20 mouse cellular contexts compared by ENCODE assay signal in genomic region chr1:127668161-127668560, GRCm38 (mm10). TPM values are rescaled to one million over a fixed set of nuclear protein-coding genes. Genes with fewer than 3 reads are reported as not detected.
DNase-seq lines count a peak whose midpoint lies in the region; ATAC-seq and TF ChIP-seq lines count a peak whose summit lies in the region.
"Had no signal": no experiment of that assay in that cellular context is flagged by ENCODE, and none has a peak within 500 bp of the region (broad histone marks: within the 10 kb centered on the region; RNA-seq: fewer than 3 reads in every experiment).

No protein-coding gene starts in this region.

- H3K4me1 ChIP-seq in forebrain, embryonic 14.5 days (ENCODE audit: control insufficient read depth, insufficient read depth, low read length), result peaks cover 6% of the 10 kb centered on the region; the same call in 1 of the 2 replicates
- peaks cover 6% of the 10 kb centered on the region; the same call in 1 of the 2 replicates for H3K4me1 ChIP-seq in forebrain, embryonic 11.5 days (replicated peaks; ENCODE audit: control insufficient read depth, insufficient read depth, low read length)
- no peaks in the 10 kb centered on the region for H3K4me1 ChIP-seq in midbrain, embryonic 11.5 days (ENCODE audit: control insufficient read depth, insufficient read depth, low read length)
- no peaks in the 10 kb centered on the region; the same call in 1 of the 2 replicates for H3K4me1 ChIP-seq in midbrain, embryonic 10.5 days
- no peaks in the 10 kb centered on the region for H3K4me1 ChIP-seq in forebrain, postnatal 0 days (ENCODE audit: insufficient read depth)
- peaks cover 2% of the 10 kb centered on the region; the same call in 1 of the 2 replicates for H3K4me1 ChIP-seq in midbrain, postnatal 0 days (ENCODE audit: insufficient read depth, low read length)
- no peaks in the 10 kb centered on the region for H3K4me1 ChIP-seq in lung, adult 2 months (ENCODE audit: control insufficient read depth, insufficient read depth, low read length)
- H3K4me1 ChIP-seq: intestine, embryonic 15.5 days; kidney, embryonic 15.5 days; lung, embryonic 15.5 days had no signal

- H3K4me2 ChIP-seq in forebrain, embryonic 14.5 days (ENCODE audit: low read length), result no peak overlapping the region
- no peak overlapping the region for H3K4me2 ChIP-seq in forebrain, embryonic 11.5 days (ENCODE audit: low read depth, low read length, severe bottlenecking)
- H3K4me2 ChIP-seq in midbrain, embryonic 11.5 days, result no peak overlapping the region
- no peak overlapping the region for H3K4me2 ChIP-seq in forebrain, postnatal 0 days (ENCODE audit: low read depth)
- H3K4me2 ChIP-seq in midbrain, postnatal 0 days (ENCODE audit: low read depth, low read length, poor library complexity, severe bottlenecking), result no peak overlapping the region
- H3K4me2 ChIP-seq: heart, embryonic 11.5 days; intestine, embryonic 15.5 days; kidney, embryonic 15.5 days; liver, embryonic 11.5 days; lung, embryonic 15.5 days had no signal

- H3K4me3 ChIP-seq in forebrain, embryonic 14.5 days (ENCODE audit: low read depth, low read length), result no peak overlapping the region
- H3K4me3 ChIP-seq in forebrain, embryonic 11.5 days (ENCODE audit: low read depth, low read length), result no peak overlapping the region
- H3K4me3 ChIP-seq in midbrain, embryonic 11.5 days (ENCODE audit: low read depth, low read length), result no peak overlapping the region
- no peak overlapping the region for H3K4me3 ChIP-seq in midbrain, embryonic 10.5 days
- H3K4me3 ChIP-seq in forebrain, postnatal 0 days (ENCODE audit: low read depth, low read length), result no peak overlapping the region
- no peak overlapping the region for H3K4me3 ChIP-seq in midbrain, postnatal 0 days (ENCODE audit: low read depth, low read length)
- no peak overlapping the region for H3K4me3 ChIP-seq in lung, adult 2 months (replicated peaks; ENCODE audit: extremely low read depth, low read depth, low read length)
- H3K4me3 ChIP-seq: intestine, embryonic 15.5 days; kidney, embryonic 15.5 days; lung, embryonic 15.5 days had no signal

- no peaks in the 10 kb centered on the region for H3K27me3 ChIP-seq in forebrain, embryonic 14.5 days (replicated peaks; ENCODE audit: control insufficient read depth, insufficient read depth, low read length)
- H3K27me3 ChIP-seq in forebrain, embryonic 11.5 days (ENCODE audit: control insufficient read depth, insufficient read depth, low read length), result no peaks in the 10 kb centered on the region
- H3K27me3 ChIP-seq in midbrain, embryonic 11.5 days (ENCODE audit: control insufficient read depth, insufficient read depth, low read length), result no peaks in the 10 kb centered on the region
- peaks cover 1% of the 10 kb centered on the region; the same call in 1 of the 2 replicates for H3K27me3 ChIP-seq in midbrain, embryonic 10.5 days (ENCODE audit: low read depth, poor library complexity, severe bottlenecking)
- no peaks in the 10 kb centered on the region for H3K27me3 ChIP-seq in forebrain, postnatal 0 days (ENCODE audit: insufficient read depth, low read length)
- H3K27me3 ChIP-seq in midbrain, postnatal 0 days (ENCODE audit: insufficient read depth, low read length), result no peaks in the 10 kb centered on the region
- H3K27me3 ChIP-seq: intestine, embryonic 15.5 days; lung, embryonic 15.5 days had no signal

- WGBS in forebrain, embryonic 14.5 days, result 62% methylated on average over 3 of the region's 3 CpGs
- WGBS in forebrain, embryonic 11.5 days, result 87% methylated on average over 3 of the region's 3 CpGs
- WGBS in midbrain, embryonic 11.5 days, result 83% methylated on average over 3 of the region's 3 CpGs
- WGBS in midbrain, embryonic 10.5 days, result 89% methylated on average over 3 of the region's 3 CpGs
- 35% methylated on average over 3 of the region's 3 CpGs for WGBS in forebrain, postnatal 0 days
- WGBS in midbrain, postnatal 0 days, result 48% methylated on average over 3 of the region's 3 CpGs
- 74% methylated on average over 3 of the region's 3 CpGs for WGBS in lung, adult 2 months

- no peak for ATAC-seq in forebrain, embryonic 14.5 days
- no peak for ATAC-seq in forebrain, embryonic 11.5 days (replicated peaks; ENCODE audit: low FRiP score)
- ATAC-seq in midbrain, embryonic 11.5 days (ENCODE audit: low FRiP score), result no peak
- peak; percentile 40; the same call in 1 of the 2 replicates for ATAC-seq in forebrain, postnatal 0 days
- peak; percentile 54; the same call in 1 of the 2 replicates for ATAC-seq in midbrain, postnatal 0 days (ENCODE audit: low FRiP score)
- ATAC-seq: intestine, embryonic 15.5 days had no signal

- TF ChIP-seq POLR2A in lung, adult 2 months (IDR thresholded peaks at IDR 0.05; ENCODE audit: borderline replicate concordance, extremely low read depth, low read depth, low read length), result no peak

- intact Hi-C loops in heart, postnatal 25 days (cut with DNase I), result no loop called here

- DNase-seq in forebrain, embryonic 14.5 days (ENCODE audit: low spot score), result peak; percentile 44
- DNase-seq in forebrain, embryonic 11.5 days (ENCODE audit: low spot score), result no peak
- peak; percentile 72 for DNase-seq in midbrain, embryonic 11.5 days (ENCODE audit: low spot score, missing footprints)
- DNase-seq in midbrain, embryonic 10.5 days (ENCODE audit: low spot score), result no peak
- DNase-seq in forebrain, postnatal 0 days, result peak; percentile 40
- no peak for DNase-seq in midbrain, postnatal 0 days (ENCODE audit: low spot score)
- no peak for DNase-seq in lung, adult 2 months
- no peak for DNase-seq in heart, postnatal 25 days (ENCODE audit: low spot score)
- DNase-seq: adrenal gland, adult 2 months; heart, postnatal 14 days; layer of hippocampus, postnatal 36 days; left cerebral cortex, postnatal 4 days; right cerebral cortex, adult 18-20 months; thymus, adult 18-20 months had no signal

- H3K9ac ChIP-seq in forebrain, embryonic 14.5 days (ENCODE audit: low read length), result no peak overlapping the region
- no peak overlapping the region for H3K9ac ChIP-seq in forebrain, embryonic 11.5 days (ENCODE audit: low read length)
- no peak overlapping the region for H3K9ac ChIP-seq in midbrain, embryonic 11.5 days (ENCODE audit: low read length)
- H3K9ac ChIP-seq in forebrain, postnatal 0 days, result no peak overlapping the region
- H3K9ac ChIP-seq in midbrain, postnatal 0 days (replicated peaks; ENCODE audit: low read length, poor library complexity, severe bottlenecking), result no peak overlapping the region
- H3K9ac ChIP-seq: intestine, embryonic 15.5 days; kidney, embryonic 15.5 days; lung, embryonic 15.5 days had no signal

- peaks cover 2% of the 10 kb centered on the region; the same call in 1 of the 2 replicates for H3K9me3 ChIP-seq in forebrain, embryonic 14.5 days (replicated peaks; ENCODE audit: control insufficient read depth, low read length)
- peaks cover 2% of the 10 kb centered on the region; the same call in 1 of the 2 replicates for H3K9me3 ChIP-seq in forebrain, embryonic 11.5 days (ENCODE audit: control insufficient read depth, low read length)
- H3K9me3 ChIP-seq in midbrain, embryonic 11.5 days (ENCODE audit: control insufficient read depth, low read length), result no peaks in the 10 kb centered on the region; the same call in 1 of the 2 replicates
- no peaks in the 10 kb centered on the region; the same call in 1 of the 2 replicates for H3K9me3 ChIP-seq in midbrain, embryonic 10.5 days (replicated peaks)
- 0 out of 2 replicates have a peak, but pooled peaks cover 6% of the 10 kb centered on the region for H3K9me3 ChIP-seq in forebrain, postnatal 0 days (ENCODE audit: low read length)
- H3K9me3 ChIP-seq in midbrain, postnatal 0 days (ENCODE audit: low read length), result no peaks in the 10 kb centered on the region
- H3K9me3 ChIP-seq: intestine, embryonic 15.5 days; kidney, embryonic 15.5 days; lung, embryonic 15.5 days had no signal

- no peaks in the 10 kb centered on the region for H3K36me3 ChIP-seq in forebrain, embryonic 14.5 days (ENCODE audit: control insufficient read depth, insufficient read depth, low read length)
- H3K36me3 ChIP-seq in forebrain, embryonic 11.5 days (ENCODE audit: control insufficient read depth, insufficient read depth, low read length), result no peaks in the 10 kb centered on the region
- no peaks in the 10 kb centered on the region for H3K36me3 ChIP-seq in midbrain, embryonic 11.5 days (ENCODE audit: control insufficient read depth, insufficient read depth, low read length)
- no peaks in the 10 kb centered on the region for H3K36me3 ChIP-seq in midbrain, embryonic 10.5 days
- no peaks in the 10 kb centered on the region for H3K36me3 ChIP-seq in forebrain, postnatal 0 days (ENCODE audit: insufficient read depth)
- no peaks in the 10 kb centered on the region for H3K36me3 ChIP-seq in midbrain, postnatal 0 days (ENCODE audit: insufficient read depth, low read length)
- H3K36me3 ChIP-seq: intestine, embryonic 15.5 days; kidney, embryonic 15.5 days; lung, embryonic 15.5 days had no signal

- no peak for TF ChIP-seq CTCF in forebrain, postnatal 0 days (IDR thresholded peaks at IDR 0.05; ENCODE audit: low read depth)
- no peak for TF ChIP-seq CTCF in midbrain, postnatal 0 days (IDR thresholded peaks at IDR 0.05)
- no peak for TF ChIP-seq CTCF in lung, adult 2 months (IDR thresholded peaks at IDR 0.05; ENCODE audit: insufficient read depth, low read length)

- no peak overlapping the region; the same call in 1 of the 2 replicates for H3K27ac ChIP-seq in forebrain, embryonic 14.5 days (ENCODE audit: low read depth, low read length)
- no peak overlapping the region for H3K27ac ChIP-seq in forebrain, embryonic 11.5 days (ENCODE audit: low read depth, low read length)
- no peak overlapping the region for H3K27ac ChIP-seq in midbrain, embryonic 11.5 days (ENCODE audit: low read depth, low read length)
- no peak overlapping the region for H3K27ac ChIP-seq in midbrain, embryonic 10.5 days (replicated peaks)
- H3K27ac ChIP-seq in forebrain, postnatal 0 days (ENCODE audit: low read depth, low read length), result no peak overlapping the region
- 0 out of 2 replicates have a peak overlapping the region, but pooled peaks have one; percentile 38 for H3K27ac ChIP-seq in midbrain, postnatal 0 days (ENCODE audit: low read depth, low read length)
- H3K27ac ChIP-seq: intestine, embryonic 15.5 days; kidney, embryonic 15.5 days; lung, embryonic 15.5 days had no signal

RNA-seq across cellular contexts. Expression of gene Tmem163, which starts 11.2 kb away (rescaled TPM):
- polyA plus RNA-seq in forebrain, embryonic 14.5 days (2014; fragmentation: Nextera tagmentation; extraction: Ambion mirVana), result 20.4 and 23.2 TPM in 2 replicates
- 22.8 and 23.4 TPM in 2 replicates for polyA plus RNA-seq in forebrain, embryonic 11.5 days (2014; fragmentation: Nextera tagmentation; extraction: Ambion mirVana)
- 41.1 and 43.1 TPM in 2 replicates for polyA plus RNA-seq in midbrain, embryonic 11.5 days (2014; fragmentation: Nextera tagmentation; extraction: Ambion mirVana)
- 11.0 and 23.7 TPM in 2 replicates for polyA plus RNA-seq in midbrain, embryonic 10.5 days (2016; fragmentation: Nextera tagmentation; extraction: Ambion mirVana)
- 30.7 and 36.7 TPM in 2 replicates for total RNA-seq in forebrain, postnatal 0 days (2014; rRNA removed)
- 25.9 and 37.1 TPM in 2 replicates for polyA plus RNA-seq in forebrain, postnatal 0 days (2015; fragmentation: Nextera tagmentation; extraction: Ambion mirVana)
- 80.5 and 91.4 TPM in 2 replicates for total RNA-seq in midbrain, postnatal 0 days (2014; rRNA removed)
- 78.2 and 80.9 TPM in 2 replicates for polyA plus RNA-seq in midbrain, postnatal 0 days (2015; fragmentation: Nextera tagmentation; extraction: Ambion mirVana)
- polyA plus RNA-seq in lung, adult 2 months (2012; rRNA removed), result 25.3 and 35.9 TPM in 2 replicates
- 10 to 100 TPM in 1 of 2 experiments, 1 to 10 TPM in 1; 8.3 to 12.1 TPM for total RNA-seq in heart, postnatal 25 days (2021)
- total RNA-seq: gastrocnemius, postnatal 4 days had no signal

Comparison
In these comparisons a context has a peak if more than half of its experiments do, and no peak if none do; other contexts are left out.
1. ATAC-seq: peak in forebrain, postnatal 0 days (single experiment) and midbrain, postnatal 0 days (single experiment); none in forebrain, embryonic 14.5 days (single experiment), forebrain, embryonic 11.5 days (single experiment) and midbrain, embryonic 11.5 days (single experiment).
2. DNase-seq: peak in forebrain, embryonic 14.5 days (single experiment), midbrain, embryonic 11.5 days (single experiment) and forebrain, postnatal 0 days (single experiment); none in forebrain, embryonic 11.5 days (single experiment), midbrain, embryonic 10.5 days (single experiment), midbrain, postnatal 0 days (single experiment), lung, adult 2 months (single experiment) and heart, postnatal 25 days (single experiment).